Mouse (Mus musculus) embryonic facial prominence, embryonic 10.5 days (tissue): Measurements from ENCODE around the gene Fam167b. TPM values are rescaled to one million over a fixed set of nuclear protein-coding genes. Genes with fewer than 3 reads are reported as not detected.
"Not testable (repeated sequence)": the region's sequence is repeated elsewhere in the genome, so short reads cannot be mapped to it uniquely, and the experiment has no call there.

Experiments used
- DNase-seq: peaks from one replicate; pipeline ENCODE4 v3.0.0-alpha.2; 2017; ENCODE audit warnings: low spot score
- H3K27ac ChIP-seq: fragments of 300-500 bp; sonication (generic); replicated peaks from 2 replicates; pipeline ENCODE4 v1.5.1; 2016; ENCODE audit warnings: mild to moderate bottlenecking
- H3K27me3 ChIP-seq: fragments of 300-500 bp; sonication (generic); replicated peaks from 2 replicates; pipeline ENCODE4 v1.6.1; 2016; ENCODE audit warnings: low read depth, mild to moderate bottlenecking; ENCODE audit not compliant: poor library complexity, severe bottlenecking
- H3K36me3 ChIP-seq: fragments of 300-500 bp; sonication (generic); replicated peaks from 2 replicates; pipeline ENCODE4 v1.6.1; 2016; ENCODE audit warnings: mild to moderate bottlenecking, moderate library complexity
- H3K4me1 ChIP-seq: fragments of 300-500 bp; sonication (generic); 2 replicates; pipeline ENCODE4 v1.6.1; 2016
- H3K4me3 ChIP-seq: fragments of 300-500 bp; sonication (generic); 2 replicates; pipeline ENCODE4 v1.5.1; 2016; ENCODE audit warnings: mild to moderate bottlenecking, moderate library complexity
- H3K9me3 ChIP-seq: fragments of 300-500 bp; sonication (generic); 2 replicates; pipeline ENCODE4 v1.6.1; 2016; ENCODE audit warnings: mild to moderate bottlenecking
- WGBS: fragments of 180-500 bp; shearing (Covaris S2); methylation state at CpG from one replicate; pipeline ENCODE4 v1.1.7; 2016; 5-methylcytosine and 5-hydroxymethylcytosine counted together
- microRNA-seq: library from miRNA; unstranded; fragments of <30 nt; microRNA quantifications from one replicate; pipeline ENCODE4, GENCODE M21; 2017
- polyA plus RNA-seq: library from polyadenylated mRNA; unstranded; fragments of >200 nt; fragmentation: Nextera tagmentation; extraction: Ambion mirVana; gene quantifications from 2 replicates; pipeline ENCODE4 v1.2.1, GENCODE M21; 2016

Gene Fam167b
- polyA plus RNA-seq, 1 experiment from 2014 or later = 2.0 TPM

DNA sequence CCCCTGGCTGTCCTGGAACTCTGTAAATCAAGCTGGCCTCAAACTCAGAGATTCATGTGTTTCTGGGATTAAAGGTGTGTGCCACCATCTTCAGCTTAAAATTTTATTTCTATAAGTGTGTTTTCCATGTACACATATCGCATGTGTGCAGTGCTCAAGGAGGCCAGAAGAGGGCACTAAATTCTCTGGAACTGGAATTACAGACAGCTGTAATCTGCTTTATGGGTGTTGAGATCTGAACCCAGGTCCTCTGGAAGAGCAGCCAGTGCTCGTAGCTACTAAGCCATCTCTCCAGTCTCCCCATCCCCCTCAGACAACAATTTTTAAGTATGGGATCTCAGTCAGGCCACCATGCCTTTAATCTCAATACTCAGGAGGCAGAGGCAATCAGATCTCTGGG lies 29.0 kb downstream of the Fam167b start:
- no peak for DNase-seq
- H3K27me3 ChIP-seq = no peaks in the 10 kb centered on the region
- 94% methylated on average over 2 of the region's 2 CpGs for WGBS

DNA sequence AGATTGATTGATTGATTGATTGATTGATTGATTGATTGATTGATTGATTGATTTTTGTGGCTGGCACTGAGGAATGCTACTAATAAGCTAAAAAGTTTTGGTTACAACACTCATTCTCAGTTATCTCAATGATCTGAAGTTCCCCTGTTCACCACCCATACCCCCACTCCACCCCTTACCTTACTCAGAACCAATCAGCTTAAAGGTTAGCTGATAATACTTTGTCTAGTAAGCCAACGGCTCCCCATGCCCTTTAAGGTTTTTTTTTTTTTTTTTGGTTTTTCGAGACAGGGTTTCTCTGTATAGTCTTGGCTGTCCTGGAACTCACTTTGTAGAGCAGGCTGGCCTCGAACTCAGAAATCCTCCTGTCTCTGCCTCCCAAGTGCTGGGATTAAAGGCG lies 30.7 kb downstream of the Fam167b start:
- not testable (repeated sequence) for H3K36me3 ChIP-seq, H3K9me3 ChIP-seq, H3K27ac ChIP-seq, H3K27me3 ChIP-seq, DNase-seq, H3K4me3 ChIP-seq
- peaks cover 16% of the 10 kb centered on the region for H3K4me1 ChIP-seq
- 88% methylated on average over 4 of the region's 4 CpGs for WGBS

More for the DNA sequence above, 29.0 kb downstream of the Fam167b start:
- Histone ChIP-seq H3K27ac (no peak overlapping the region), H3K4me1 (peaks cover 13% of the 10 kb centered on the region), H3K9me3 (no peaks in the 10 kb centered on the region), H3K4me3 (no peak overlapping the region), H3K36me3 (0 out of 2 replicates have a peak, but pooled peaks cover 8% of the 10 kb centered on the region)

- WGBS = 89% methylated on average over 4 of the region's 4 CpGs
Observed at GRCm38 (mm10) chr4:129544106-129544505, 34.2 kb downstream of the Fam167b start.

DNA sequence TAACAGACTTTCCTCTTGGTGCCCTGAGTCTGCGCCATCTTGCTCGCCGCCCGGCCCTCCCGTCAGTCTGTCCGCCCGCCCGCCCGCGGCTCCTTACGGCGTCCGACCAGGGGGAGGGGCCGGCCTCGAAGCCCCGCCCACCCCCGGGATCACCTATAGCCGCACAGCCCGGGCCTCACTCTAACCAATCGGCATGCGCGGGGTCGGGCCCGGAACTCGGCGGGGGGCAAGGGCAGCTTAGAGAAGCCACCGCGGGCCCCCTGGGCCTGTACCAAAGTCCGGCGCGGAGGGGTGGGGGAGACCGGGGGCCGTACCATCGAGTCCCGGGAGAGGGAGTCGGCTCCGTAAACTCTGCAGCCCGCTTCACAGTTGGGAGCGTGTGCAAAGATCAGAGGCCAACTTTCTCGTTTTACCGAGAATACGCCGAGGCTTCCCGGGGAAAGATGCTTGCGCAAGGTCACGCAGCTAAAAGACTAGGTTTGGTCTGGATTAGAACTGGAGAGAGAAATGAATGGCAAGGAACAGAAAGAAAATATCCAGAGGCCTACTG lies 35.7 kb downstream of the Fam167b start, which contains the start of gene Hdac1:
Hdac1 (minus strand) TSS at position 122 of the 550 bp plus-strand sequence.
- Histone ChIP-seq H3K36me3 (peaks cover 34% of the 10 kb centered on the region), H3K27ac (peak within 1 kb of the TSS; percentile 96), H3K27me3 (no peaks in the 10 kb centered on the region), H3K4me3 (peak within 1 kb of the TSS; percentile 96), H3K9me3 (no peaks in the 10 kb centered on the region), H3K4me1 (peaks cover 26% of the 10 kb centered on the region)
- peak; percentile 100 for DNase-seq
- WGBS = 1% methylated on average over 46 of the region's 46 CpGs

More at GRCm38 (mm10) chr4:129544106-129544505, 34.2 kb downstream of the Fam167b start:
- no peak overlapping the region for H3K27ac ChIP-seq
- no peak overlapping the region for H3K4me3 ChIP-seq
- peaks cover 27% of the 10 kb centered on the region for H3K36me3 ChIP-seq
- no peaks in the 10 kb centered on the region for H3K9me3 ChIP-seq
- peaks cover 26% of the 10 kb centered on the region for H3K4me1 ChIP-seq
- no peak for DNase-seq
- no peaks in the 10 kb centered on the region for H3K27me3 ChIP-seq

DNA sequence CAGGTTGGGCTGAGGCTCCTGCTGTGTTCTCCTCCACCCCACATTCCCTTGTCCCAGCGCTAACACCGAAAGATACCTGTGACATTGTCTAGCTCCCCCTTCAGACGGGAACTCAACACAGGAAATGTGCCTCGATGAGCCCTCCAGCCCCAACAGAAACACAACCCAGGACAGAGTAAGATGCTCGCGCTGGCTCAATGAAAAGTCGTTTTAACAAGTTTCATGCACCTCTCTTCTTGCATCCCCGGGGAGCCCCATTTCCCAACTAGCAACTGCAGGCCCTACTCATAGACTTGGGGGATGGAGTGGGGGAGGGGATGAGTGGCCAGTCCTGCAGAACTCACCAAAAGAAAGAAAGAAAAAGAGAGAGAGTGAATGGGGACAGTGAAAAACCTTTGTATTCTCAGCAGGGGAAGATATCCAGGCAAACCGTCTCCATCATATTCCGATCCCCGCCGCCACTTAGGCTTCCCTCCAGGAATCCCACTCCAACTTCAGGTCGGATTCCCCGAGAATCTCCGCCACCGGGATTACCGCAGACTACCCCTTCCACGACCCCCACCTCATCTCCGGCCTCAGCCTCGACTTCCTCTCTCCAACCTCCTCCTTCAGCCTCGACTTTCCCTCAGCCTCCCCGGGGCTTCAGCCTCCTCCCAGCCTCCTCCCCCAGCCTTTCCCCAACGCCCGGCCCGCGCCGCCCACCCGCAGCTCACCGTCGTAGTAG lies 36.3 kb downstream of the Fam167b start:
- WGBS = under 1% methylated on average over 30 of the region's 30 CpGs
- H3K36me3 ChIP-seq = peaks cover 40% of the 10 kb centered on the region
- H3K27ac ChIP-seq = peak overlapping the region; percentile 96
- peaks cover 26% of the 10 kb centered on the region for H3K4me1 ChIP-seq
- DNase-seq = peak; percentile 54
- H3K27me3 ChIP-seq = no peaks in the 10 kb centered on the region
- H3K4me3 ChIP-seq = peak overlapping the region; percentile 96
- no peaks in the 10 kb centered on the region for H3K9me3 ChIP-seq

DNA sequence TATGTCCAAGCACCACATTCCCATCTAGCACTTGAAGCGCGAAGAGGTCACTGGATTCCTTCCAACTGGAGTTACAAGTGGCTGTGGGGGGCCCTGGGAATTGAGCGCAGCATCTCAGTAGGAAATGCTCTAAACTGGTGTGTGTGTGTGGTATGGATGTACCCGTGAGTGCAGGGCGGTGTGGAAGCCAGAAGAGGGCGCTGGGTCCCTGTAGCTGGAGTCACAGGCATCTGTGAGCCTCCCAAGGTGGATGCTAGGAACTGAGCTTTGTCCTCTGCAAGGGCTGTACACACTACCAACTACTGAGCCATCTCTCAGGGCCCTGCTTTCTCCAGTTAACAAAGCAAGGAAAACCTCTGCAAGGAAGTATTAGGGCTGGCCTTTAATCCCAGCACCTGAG lies 38.3 kb downstream of the Fam167b start:
- no peaks in the 10 kb centered on the region for H3K9me3 ChIP-seq
- H3K27me3 ChIP-seq = no peaks in the 10 kb centered on the region
- H3K36me3 ChIP-seq = peaks cover 57% of the 10 kb centered on the region
- peaks cover 26% of the 10 kb centered on the region for H3K4me1 ChIP-seq
- H3K4me3 ChIP-seq = peak overlapping the region; percentile 13; the same call in 1 of the 2 replicates
- H3K27ac ChIP-seq = no peak overlapping the region
- DNase-seq = no peak
- WGBS = 90% methylated on average over 6 of the region's 6 CpGs

GRCm38 (mm10) chr4:129528901-129529300 lies 49.4 kb downstream of the Fam167b start:
- not testable (repeated sequence) for H3K4me3 ChIP-seq, H3K9me3 ChIP-seq, H3K27ac ChIP-seq, H3K4me1 ChIP-seq, DNase-seq, H3K27me3 ChIP-seq
- WGBS = 94% methylated on average over 6 of the region's 6 CpGs
- peaks cover 98% of the 10 kb centered on the region for H3K36me3 ChIP-seq

Small RNA genes lying within 50 kb of the gene (microRNA-seq; reads per million reads assigned to microRNA genes)
- not detected for gene Mir8119

Other genes with a start within 250 kb of the Fam167b start
- gene Rbbp4, start 243.2 kb downstream of the Fam167b start, polyA plus RNA-seq = 546 and 560 TPM in 2 replicates
- gene Zbtb8os, start 242.9 kb downstream of the Fam167b start, polyA plus RNA-seq = 49.0 and 49.3 TPM in 2 replicates
- gene Zbtb8a, start 200.4 kb downstream of the Fam167b start, polyA plus RNA-seq = 6.0 and 6.6 TPM in 2 replicates
- 2.0 and 2.4 TPM in 2 replicates for gene Zbtb8b, start 137.7 kb downstream of the Fam167b start, polyA plus RNA-seq
- gene Bsdc1, start 117.0 kb downstream of the Fam167b start, polyA plus RNA-seq = 19.7 and 21.5 TPM in 2 replicates
- gene Tssk3, start 87.5 kb downstream of the Fam167b start, polyA plus RNA-seq = not detected in 2 replicates
- gene Fam229a, start 87.4 kb downstream of the Fam167b start, polyA plus RNA-seq = not detected in 2 replicates
- 1,428 and 1,442 TPM in 2 replicates for gene Marcksl1, start 65.0 kb downstream of the Fam167b start, polyA plus RNA-seq
- 302 and 304 TPM in 2 replicates for gene Hdac1, start 35.8 kb downstream of the Fam167b start, polyA plus RNA-seq
- 9.3 and 12.6 TPM in 2 replicates for gene Lck, start 4.9 kb downstream of the Fam167b start, polyA plus RNA-seq
- 290 and 302 TPM in 2 replicates for gene Eif3i, start 22.1 kb upstream of the Fam167b start, polyA plus RNA-seq
- gene Tmem234, start 22.1 kb upstream of the Fam167b start, polyA plus RNA-seq = 222 and 226 TPM in 2 replicates
- gene Dcdc2b, start 35.7 kb upstream of the Fam167b start, polyA plus RNA-seq = 1.0 and 1.4 TPM in 2 replicates
- gene Iqcc, start 40.5 kb upstream of the Fam167b start, polyA plus RNA-seq = 27.7 and 28.5 TPM in 2 replicates
- gene Ccdc28b, start 45.4 kb upstream of the Fam167b start, polyA plus RNA-seq = 38.6 and 44.1 TPM in 2 replicates
- 115 and 117 TPM in 2 replicates for gene Txlna, start 62.5 kb upstream of the Fam167b start, polyA plus RNA-seq
- gene Kpna6, start 94.2 kb upstream of the Fam167b start, polyA plus RNA-seq = 14.0 and 15.1 TPM in 2 replicates
- gene Tmem39b, start 118.3 kb upstream of the Fam167b start, polyA plus RNA-seq = 14.3 and 14.7 TPM in 2 replicates
- gene Khdrbs1, start 163.8 kb upstream of the Fam167b start, polyA plus RNA-seq = 156 and 166 TPM in 2 replicates
- gene Ptp4a2, start 232.7 kb upstream of the Fam167b start, polyA plus RNA-seq = 284 and 296 TPM in 2 replicates